Mouse (Mus musculus): ENCODE measurements at regions not wholly inside any gene's neighbourhood (a gene's known extent, or its start where the extent isn't known, plus 50 kb on each side); places are given as distances from the start of the nearest gene placed in this dataset.

- TF ChIP-seq GATA1 (IDR thresholded peaks at IDR 0.05; ENCODE audit: borderline replicate concordance, low read length) (no peak), FLI1 (IDR thresholded peaks at IDR 0.05; ENCODE audit: low read length) (no peak)
These were observed 66.0 kb downstream of the Cryaa start for GRCm38 (mm10) chr17:31743656-31744055.
